Mouse (Mus musculus) neural tube, embryonic 14.5 days (tissue): ENCODE results near the gene Gm16381. TPM values are rescaled to one million over a fixed set of nuclear protein-coding genes. Genes with fewer than 3 reads are reported as not detected.
"Not testable (repeated sequence)": the region's sequence is repeated elsewhere in the genome, so short reads cannot be mapped to it uniquely, and the experiment has no call there.

Experiments used
- ATAC-seq: fragments of 200-750 bp; cut with Nextera tagmentation; 2 replicates; pipeline ENCODE4 v1.8.0; 2017; ENCODE audit warnings: low read depth, mild to moderate bottlenecking, moderate TSS enrichment, moderate library complexity
- H3K27ac ChIP-seq: fragments of 300-500 bp; sonication (generic); 2 replicates; pipeline ENCODE4 v1.5.1; 2014; ENCODE audit warnings: low read depth, mild to moderate bottlenecking, control low read depth, low read length, moderate library complexity, mixed read lengths
- H3K27me3 ChIP-seq: fragments of 300-500 bp; sonication (generic); 2 replicates; pipeline ENCODE4 v1.6.1; 2014; ENCODE audit warnings: low read length; ENCODE audit not compliant: control insufficient read depth, insufficient read depth
- H3K36me3 ChIP-seq: fragments of 300-500 bp; sonication (generic); 2 replicates; pipeline ENCODE4 v1.6.1; 2014; ENCODE audit warnings: low read length, mixed read lengths; ENCODE audit not compliant: control insufficient read depth, insufficient read depth
- H3K4me1 ChIP-seq: fragments of 300-500 bp; sonication (generic); 2 replicates; pipeline ENCODE4 v1.6.1; 2014; ENCODE audit warnings: low read length; ENCODE audit not compliant: control insufficient read depth, insufficient read depth
- H3K4me2 ChIP-seq: fragments of 300-500 bp; sonication (generic); 2 replicates; pipeline ENCODE4 v1.6.1; 2014; ENCODE audit warnings: mild to moderate bottlenecking, low read depth, low read length, control low read depth
- H3K4me3 ChIP-seq: fragments of 300-500 bp; sonication (generic); 2 replicates; pipeline ENCODE4 v1.5.1; 2014; ENCODE audit warnings: low read depth, low read length, control low read depth, mixed read lengths
- H3K9ac ChIP-seq: fragments of 300-500 bp; sonication (generic); replicated peaks from 2 replicates; pipeline ENCODE4 v1.6.1; 2014; ENCODE audit warnings: low read depth, mild to moderate bottlenecking, control low read depth, low read length, mixed read lengths
- H3K9me3 ChIP-seq: fragments of 300-500 bp; sonication (generic); 2 replicates; pipeline ENCODE4 v1.6.1; 2016; ENCODE audit warnings: low read length; ENCODE audit not compliant: control insufficient read depth
- WGBS: fragments of 180-500 bp; shearing (Covaris S2); extraction: QIAGEN DNeasy Blood & Tissue Kit; methylation state at CpG from one replicate; pipeline ENCODE4 v1.1.7; 2014; 5-methylcytosine and 5-hydroxymethylcytosine counted together
- polyA plus RNA-seq: library from polyadenylated mRNA; unstranded; fragments of >200 nt; fragmentation: Nextera tagmentation; extraction: Ambion mirVana; gene quantifications from 2 replicates; pipeline ENCODE4 v1.2.1, GENCODE M21; 2014

Gene Gm16381
- polyA plus RNA-seq: not detected in 2 replicates

- not testable (repeated sequence) for H3K36me3 ChIP-seq, H3K4me2 ChIP-seq, H3K27ac ChIP-seq, ATAC-seq, H3K4me1 ChIP-seq, H3K4me3 ChIP-seq, H3K27me3 ChIP-seq, H3K9ac ChIP-seq, H3K9me3 ChIP-seq
- 79% methylated on average over 1 of the region's 2 CpGs for WGBS
Measured at GRCm38 (mm10) chr12:87644520-87644919, at the start of gene Gm16381. Gene Gm16381 (minus strand): TSS chr12:87644620.

GRCm38 (mm10) chr12:87652916-87653703 is 8.7 kb upstream of the Gm16381 start:
- not testable (repeated sequence) for H3K27me3 ChIP-seq, ATAC-seq, H3K4me1 ChIP-seq, H3K9me3 ChIP-seq, H3K27ac ChIP-seq, H3K36me3 ChIP-seq, H3K4me2 ChIP-seq, H3K9ac ChIP-seq, H3K4me3 ChIP-seq
- WGBS: 81% methylated on average over 1 of the region's 4 CpGs

GRCm38 (mm10) chr12:87618569-87618968 is 25.9 kb downstream of the Gm16381 start, which contains the start of gene Gm4027:
Gene Gm4027 (plus strand): TSS chr12:87618869.
- H3K27ac ChIP-seq, ATAC-seq, H3K27me3 ChIP-seq, H3K4me3 ChIP-seq, H3K4me1 ChIP-seq, H3K36me3 ChIP-seq, H3K9me3 ChIP-seq, H3K4me2 ChIP-seq, H3K9ac ChIP-seq: not testable (repeated sequence)
- WGBS: 94% methylated on average over 5 of the region's 7 CpGs

DNA sequence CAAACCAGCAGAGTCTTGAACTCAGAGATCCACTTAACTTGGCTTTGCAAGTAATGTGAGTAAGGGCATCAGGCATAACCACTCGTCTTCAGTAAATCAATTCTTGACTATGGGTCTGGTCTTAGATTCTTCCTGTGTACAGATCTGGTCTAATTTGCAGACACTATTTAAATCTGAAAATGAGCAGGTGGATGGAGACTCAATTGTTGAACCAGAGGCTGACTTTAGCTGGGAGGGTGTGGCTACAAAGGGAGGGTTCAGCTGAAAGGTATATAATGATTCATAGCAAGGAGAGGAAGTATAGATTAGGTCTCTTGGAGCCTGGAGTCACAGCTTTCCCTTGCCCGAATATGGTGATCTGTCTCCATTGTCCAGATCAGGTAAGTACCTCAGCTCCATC is 42.0 kb downstream of the Gm16381 start, which contains the start of gene Oog1:
Gene Oog1 (plus strand): TSS at position 301 of the 400 bp plus-strand sequence.
- not testable (repeated sequence) for H3K9ac ChIP-seq, H3K36me3 ChIP-seq, ATAC-seq, H3K4me3 ChIP-seq, H3K4me1 ChIP-seq, H3K27ac ChIP-seq, H3K27me3 ChIP-seq, H3K4me2 ChIP-seq, H3K9me3 ChIP-seq
- WGBS: 87% methylated on average over 1 of the region's 2 CpGs

DNA sequence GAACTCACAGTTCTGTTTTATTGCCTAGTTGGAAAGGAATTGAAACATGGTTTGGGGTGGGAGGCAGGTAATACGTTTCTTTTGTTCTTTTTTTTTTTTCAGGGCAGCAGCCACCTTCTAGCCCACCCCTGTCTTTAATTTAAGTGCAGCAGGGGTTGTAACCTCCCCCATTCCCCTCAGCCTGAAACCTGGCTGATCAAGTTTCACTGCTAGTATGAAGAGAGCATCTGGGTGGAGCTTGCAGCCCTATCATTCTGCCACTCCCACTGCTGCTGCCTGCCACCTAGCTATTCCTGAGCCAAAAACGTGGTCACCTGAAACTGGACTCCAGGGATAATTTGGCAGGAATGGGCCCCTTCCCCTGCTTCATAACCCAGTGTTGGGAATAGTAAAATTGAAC is 43.0 kb downstream of the Gm16381 start:
- not testable (repeated sequence) for H3K27ac ChIP-seq, H3K27me3 ChIP-seq, H3K9me3 ChIP-seq, H3K9ac ChIP-seq, ATAC-seq, H3K4me2 ChIP-seq, H3K36me3 ChIP-seq, H3K4me1 ChIP-seq, H3K4me3 ChIP-seq
- 2% methylated on average over 2 of the region's 2 CpGs for WGBS

Other genes starting within 250 kb of the Gm16381 start
- 212 and 251 TPM in 2 replicates for gene Slirp, start 200.7 kb downstream of the Gm16381 start, polyA plus RNA-seq
- 38.1 and 40.4 TPM in 2 replicates for gene Alkbh1, start 200.6 kb downstream of the Gm16381 start, polyA plus RNA-seq
- 101 and 112 TPM in 2 replicates for gene Snw1, start 172.3 kb downstream of the Gm16381 start, polyA plus RNA-seq
- not detected in 2 replicates for gene Gm5788, start 149.9 kb downstream of the Gm16381 start, polyA plus RNA-seq
- not detected in 2 replicates for gene Gm8300, start 130.3 kb downstream of the Gm16381 start, polyA plus RNA-seq
- not detected in 2 replicates for gene Oog1, start 41.9 kb downstream of the Gm16381 start, polyA plus RNA-seq
- gene Gm4027, start 25.8 kb downstream of the Gm16381 start, polyA plus RNA-seq: not detected in 2 replicates
- not detected in 2 replicates for gene Gm21319, start 131.1 kb upstream of the Gm16381 start, polyA plus RNA-seq
- not detected in 2 replicates for gene Gm21936, start 150.9 kb upstream of the Gm16381 start, polyA plus RNA-seq
- not detected in 2 replicates for gene BB287469, start 172.0 kb upstream of the Gm16381 start, polyA plus RNA-seq
- gene Gm2001, start 197.7 kb upstream of the Gm16381 start, polyA plus RNA-seq: not detected in 2 replicates
- not detected in 2 replicates for gene Gm2016, start 229.5 kb upstream of the Gm16381 start, polyA plus RNA-seq